Mouse (Mus musculus) MEL (cell line): ENCODE measurements around the gene Mei1. TPM values are rescaled to one million over a fixed set of nuclear protein-coding genes. Genes with fewer than 3 reads are reported as not detected.

Experiments
- DNase-seq: peaks from one replicate; pipeline ENCODE4 v3.0.0; 2011; ENCODE audit warnings: low read depth, low spot score
- H3K27ac ChIP-seq: 2 replicates; pipeline ENCODE4 v1.5.1; 2012; ENCODE audit warnings: low read depth, mild to moderate bottlenecking, control low read depth, low read length, moderate library complexity; ENCODE audit not compliant: control insufficient read depth
- H3K27me3 ChIP-seq, 2 experiments: fragments of 150-350 bp in 1 of 2; sonication (generic) in 1 of 2; 2 replicates each; pipeline ENCODE4 v1.6.1; 2012; ENCODE audit warnings: low read length in 2 of 2, mild to moderate bottlenecking in 2 of 2, improper control_type of control experiment in 1 of 2, moderate library complexity in 1 of 2; ENCODE audit not compliant: insufficient read depth in 2 of 2, control insufficient read depth in 1 of 2
- H3K36me3 ChIP-seq, 2 experiments: 2 replicates each; pipeline ENCODE4 v1.6.1; 2012 to 2014; ENCODE audit warnings: low read length in 2 of 2, improper control_type of control experiment in 1 of 2, inconsistent platforms in 1 of 2, mild to moderate bottlenecking in 1 of 2; ENCODE audit not compliant: insufficient read depth in 2 of 2, control insufficient read depth in 1 of 2
- H3K4me1 ChIP-seq, 2 experiments: fragments of 150-350 bp in 1 of 2; sonication (generic) in 1 of 2; 2 replicates each; pipeline ENCODE4 v1.6.1; 2012; ENCODE audit warnings: low read length in 2 of 2, improper control_type of control experiment in 1 of 2, mild to moderate bottlenecking in 1 of 2; ENCODE audit not compliant: insufficient read depth in 2 of 2, control insufficient read depth in 1 of 2
- H3K4me3 ChIP-seq, 2 experiments: fragments of 150-350 bp in 1 of 2; sonication (generic) in 1 of 2; 2 replicates each; pipeline ENCODE4 v1.5.1; 2012; ENCODE audit warnings: low read depth in 2 of 2, low read length in 2 of 2, mild to moderate bottlenecking in 2 of 2, moderate library complexity in 2 of 2, control low read depth in 1 of 2, improper control_type of control experiment in 1 of 2; ENCODE audit not compliant: control insufficient read depth in 1 of 2, insufficient read depth in 1 of 2
- H3K79me2 ChIP-seq: 2 replicates; pipeline ENCODE4 v1.6.1; 2012; ENCODE audit warnings: mild to moderate bottlenecking, low read length, moderate library complexity; ENCODE audit not compliant: control insufficient read depth, poor library complexity, insufficient read depth
- H3K9ac ChIP-seq: 2 replicates; pipeline ENCODE4 v1.6.1; 2012; ENCODE audit warnings: low read depth, mild to moderate bottlenecking, control low read depth, low read length, moderate library complexity; ENCODE audit not compliant: control insufficient read depth, poor library complexity, severe bottlenecking
- H3K9me3 ChIP-seq: fragments of 150-350 bp; sonication (generic); replicated peaks from 2 replicates; pipeline ENCODE4 v1.6.1; 2012; ENCODE audit warnings: mild to moderate bottlenecking, low read length, improper control_type of control experiment, moderate library complexity; ENCODE audit not compliant: insufficient read depth
- CHD2 ChIP-seq: IDR thresholded peaks from 2 replicates; pipeline ENCODE4 v1.6.1; 2011; ENCODE audit warnings: low read length, improper control_type of control experiment
- ELF1 ChIP-seq: IDR thresholded peaks from 2 replicates; pipeline ENCODE4 v1.6.1; 2014; ENCODE audit warnings: low read depth, mild to moderate bottlenecking, inconsistent platforms, low read length, improper control_type of control experiment, moderate library complexity
- GATA1 ChIP-seq: IDR thresholded peaks from 2 replicates; pipeline ENCODE4 v1.6.1; 2011; ENCODE audit warnings: low read depth, low read length, improper control_type of control experiment
- MAX ChIP-seq: IDR thresholded peaks from 2 replicates; pipeline ENCODE4 v1.6.1; 2011; ENCODE audit warnings: low read length, improper control_type of control experiment
- MEF2A ChIP-seq: IDR thresholded peaks from 2 replicates; pipeline ENCODE4 v1.6.1; 2014; ENCODE audit warnings: low read depth, mild to moderate bottlenecking, inconsistent platforms, low read length, improper control_type of control experiment; ENCODE audit not compliant: poor library complexity, insufficient replicate concordance, severe bottlenecking; ENCODE audit errors: extremely low read depth
- POLR2A ChIP-seq, 2 experiments: IDR thresholded peaks; 2 replicates each; pipeline ENCODE4 v1.6.1; 2011 to 2012; ENCODE audit warnings: low read length in 2 of 2, mild to moderate bottlenecking in 2 of 2, control low read depth in 1 of 2, improper control_type of control experiment in 1 of 2, low read depth in 1 of 2, moderate library complexity in 1 of 2; ENCODE audit not compliant: control insufficient read depth in 1 of 2, insufficient read depth in 1 of 2, poor library complexity in 1 of 2
- POLR2AphosphoS2 ChIP-seq: IDR thresholded peaks from 2 replicates; pipeline ENCODE4 v1.6.1; 2011; ENCODE audit warnings: low read length, improper control_type of control experiment
- RAD21 ChIP-seq: IDR thresholded peaks from 2 replicates; pipeline ENCODE4 v1.6.1; 2011; ENCODE audit warnings: mild to moderate bottlenecking, low read depth, low read length, improper control_type of control experiment
- RCOR1 ChIP-seq: IDR thresholded peaks from 2 replicates; pipeline ENCODE4 v1.6.1; 2012; ENCODE audit warnings: low read depth, mild to moderate bottlenecking, inconsistent platforms, low read length, improper control_type of control experiment
- TAL1 ChIP-seq: IDR thresholded peaks from 2 replicates; pipeline ENCODE4 v1.6.1; 2012; ENCODE audit warnings: mild to moderate bottlenecking, inconsistent platforms, low read length, moderate library complexity, mixed read lengths
- UBTF ChIP-seq: IDR thresholded peaks from 2 replicates; pipeline ENCODE4 v1.6.1; 2012; ENCODE audit warnings: low read depth, mild to moderate bottlenecking, inconsistent platforms, low read length, improper control_type of control experiment, moderate library complexity, borderline replicate concordance; ENCODE audit not compliant: insufficient read depth
- USF1 ChIP-seq: IDR thresholded peaks from 2 replicates; pipeline ENCODE4 v1.6.1; 2014; ENCODE audit warnings: low read depth, mild to moderate bottlenecking, inconsistent platforms, low read length, improper control_type of control experiment, moderate library complexity
- ZC3H11A ChIP-seq: IDR thresholded peaks from 2 replicates; pipeline ENCODE4 v1.6.1; 2012; ENCODE audit warnings: low read depth, mild to moderate bottlenecking, inconsistent platforms, low read length, improper control_type of control experiment
- polyA plus RNA-seq, 2 experiments: library from polyadenylated mRNA; stranded (reverse) in 1 of 2; unstranded in 1 of 2; fragments of >175 nt in 1 of 2; fragments of >200 nt in 1 of 2; gene quantifications; 2 replicates each; pipeline versions ENCODE4 v1.2.1 to v1.2.4; 2012; ENCODE audit warnings: low replicate concordance in 2 of 2, low read depth in 1 of 2; ENCODE audit not compliant: insufficient read length in 2 of 2, insufficient read depth in 1 of 2, missing spikeins in 1 of 2
- total RNA-seq: library from RNA; depleted of rRNA; stranded (reverse); fragments of 300-350 nt; gene quantifications from 2 replicates; pipeline ENCODE4 v1.2.3, GENCODE M21; 2012; rRNA removed

The Mei1 gene
- total and polyA plus RNA-seq, 3 experiments: not detected

- Histone ChIP-seq H3K4me3 (no peak overlapping the region), H3K79me2 (peaks cover 3% of the 10 kb centered on the region), H3K27ac (no peak overlapping the region), H3K27me3 (no peaks in the 10 kb centered on the region), H3K9me3 (no peaks in the 10 kb centered on the region), H3K4me1 (no peaks in the 10 kb centered on the region), H3K36me3 (peaks cover 0 to 14% of the 10 kb centered on the region in 2 experiments; a peak in 2 of 4 replicates), H3K9ac (no peak overlapping the region)
- TF ChIP-seq RCOR1 (no peak), ZC3H11A (no peak), MEF2A (no peak), POLR2AphosphoS2 (no peak), RAD21 (no peak), USF1 (no peak), POLR2A (IDR thresholded peaks at IDR 0.05; ENCODE audit: control insufficient read depth in 1 of 2, insufficient read depth in 1 of 2, low read depth in 1 of 2, low read length in 2 of 2, poor library complexity in 1 of 2) (no peak), ELF1 (no peak)
- no peak for DNase-seq
Observed at GRCm38 (mm10) chr15:82172648-82173047, 102.9 kb downstream of the Mei1 start.

GRCm38 (mm10) chr15:82175091-82175490, 105.3 kb downstream of the Mei1 start:
- no peaks in the 10 kb centered on the region for H3K27me3 ChIP-seq
- no peaks in the 10 kb centered on the region for H3K79me2 ChIP-seq
- no peak overlapping the region for H3K4me3 ChIP-seq
- peaks cover 0 to 20% of the 10 kb centered on the region in 2 experiments; a peak in 2 of 4 replicates for H3K36me3 ChIP-seq
- no peak overlapping the region for H3K9ac ChIP-seq
- H3K27ac ChIP-seq: no peak overlapping the region
- no peaks in the 10 kb centered on the region for H3K9me3 ChIP-seq
- no peaks in the 10 kb centered on the region for H3K4me1 ChIP-seq
- DNase-seq: no peak
- no peak for TF ChIP-seq CHD2
- TF ChIP-seq MAX: no peak
- TF ChIP-seq TAL1: no peak
- TF ChIP-seq GATA1: no peak
- no peak for TF ChIP-seq MEF2A
- TF ChIP-seq UBTF: no peak
- TF ChIP-seq, all 39 proteins: peak for 0

Other genes starting within 250 kb of the Mei1 start
- gene Tob2, start 211.2 kb upstream of the Mei1 start, total RNA-seq: 21.6 and 23.5 TPM in 2 replicates
- gene Tob2, start 211.2 kb upstream of the Mei1 start, polyA plus RNA-seq: 10 to 100 TPM in 1 of 2 experiments, not detected in 1; 20.7 TPM
- 112 and 128 TPM in 2 replicates for gene Phf5a, start 198.1 kb upstream of the Mei1 start, total RNA-seq
- 100 to 1,000 TPM in 1 of 2 experiments, not detected in 1; 164 TPM for gene Phf5a, start 198.1 kb upstream of the Mei1 start, polyA plus RNA-seq
- gene Aco2, start 197.7 kb upstream of the Mei1 start, total RNA-seq: 241 and 248 TPM in 2 replicates
- gene Aco2, start 197.7 kb upstream of the Mei1 start, polyA plus RNA-seq: 1,000 to 10,000 TPM in 1 of 2 experiments, 100 to 1,000 TPM in 1; 447 to 1,242 TPM
- 87.9 and 109 TPM in 2 replicates for gene Polr3h, start 143.8 kb upstream of the Mei1 start, total RNA-seq
- 100 to 1,000 TPM in 1 of 2 experiments, not detected in 1; 304 TPM for gene Polr3h, start 143.8 kb upstream of the Mei1 start, polyA plus RNA-seq
- not detected in 2 replicates for gene Csdc2, start 133.2 kb upstream of the Mei1 start, total RNA-seq
- not detected for gene Csdc2, start 133.2 kb upstream of the Mei1 start, polyA plus RNA-seq
- 72.7 and 77.5 TPM in 2 replicates for gene Pmm1, start 109.1 kb upstream of the Mei1 start, total RNA-seq
- gene Pmm1, start 109.1 kb upstream of the Mei1 start, polyA plus RNA-seq: 100 to 1,000 TPM in 1 of 2 experiments, not detected in 1; 111 TPM
- gene 1700029P11Rik, start 89.5 kb upstream of the Mei1 start, total RNA-seq: not detected in 2 replicates
- under 1 TPM in 1 of 2 experiments, not detected in 1; 0.07 TPM for gene 1700029P11Rik, start 89.5 kb upstream of the Mei1 start, polyA plus RNA-seq
- 90.3 and 108 TPM in 2 replicates for gene Xrcc6, start 82.2 kb upstream of the Mei1 start, total RNA-seq
- 100 to 1,000 TPM in 1 of 2 experiments, not detected in 1; 108 TPM for gene Xrcc6, start 82.2 kb upstream of the Mei1 start, polyA plus RNA-seq
- 22.6 and 26.3 TPM in 2 replicates for gene Desi1, start 36.1 kb upstream of the Mei1 start, total RNA-seq
- gene Desi1, start 36.1 kb upstream of the Mei1 start, polyA plus RNA-seq: 100 to 1,000 TPM in 1 of 2 experiments, not detected in 1; 116 TPM
- 262 and 297 TPM in 2 replicates for gene Snu13, start 22.4 kb upstream of the Mei1 start, total RNA-seq
- 100 to 1,000 TPM; 196 to 375 TPM for gene Snu13, start 22.4 kb upstream of the Mei1 start, polyA plus RNA-seq
- not detected in 2 replicates for gene 4930407I10Rik, start 10.8 kb upstream of the Mei1 start, total RNA-seq
- gene 4930407I10Rik, start 10.8 kb upstream of the Mei1 start, polyA plus RNA-seq: not detected
- gene Ccdc134, start 57.9 kb downstream of the Mei1 start, total RNA-seq: 11.8 and 19.7 TPM in 2 replicates
- gene Ccdc134, start 57.9 kb downstream of the Mei1 start, polyA plus RNA-seq: 10 to 100 TPM in 1 of 2 experiments, not detected in 1; 17.5 TPM
- 40.5 and 52.2 TPM in 2 replicates for gene Srebf2, start 77.2 kb downstream of the Mei1 start, total RNA-seq
- 100 to 1,000 TPM in 1 of 2 experiments, not detected in 1; 161 TPM for gene Srebf2, start 77.2 kb downstream of the Mei1 start, polyA plus RNA-seq
- gene Shisa8, start 142.8 kb downstream of the Mei1 start, total RNA-seq: not detected in 2 replicates
- gene Shisa8, start 142.8 kb downstream of the Mei1 start, polyA plus RNA-seq: under 1 TPM in 1 of 2 experiments, not detected in 1; 0.10 TPM
- gene Tnfrsf13c, start 154.4 kb downstream of the Mei1 start, total RNA-seq: 1.5 TPM in 2 replicates
- gene Tnfrsf13c, start 154.4 kb downstream of the Mei1 start, polyA plus RNA-seq: under 1 TPM in 1 of 2 experiments, not detected in 1; 0.63 TPM
- 23.5 and 23.7 TPM in 2 replicates for gene Cenpm, start 174.8 kb downstream of the Mei1 start, total RNA-seq
- 10 to 100 TPM in 1 of 2 experiments, not detected in 1; 56.3 TPM for gene Cenpm, start 174.8 kb downstream of the Mei1 start, polyA plus RNA-seq
- not detected in 2 replicates for gene 1500009C09Rik, start 182.4 kb downstream of the Mei1 start, total RNA-seq
- not detected for gene 1500009C09Rik, start 182.4 kb downstream of the Mei1 start, polyA plus RNA-seq
- not detected in 2 replicates for gene Sept3, start 204.9 kb downstream of the Mei1 start, total RNA-seq
- gene Sept3, start 204.9 kb downstream of the Mei1 start, polyA plus RNA-seq: not detected
- gene Wbp2nl, start 229.0 kb downstream of the Mei1 start, total RNA-seq: not detected in 2 replicates
- not detected for gene Wbp2nl, start 229.0 kb downstream of the Mei1 start, polyA plus RNA-seq